Mouse (Mus musculus) limb, embryonic 13.5 days (tissue): ENCODE results near the gene Nefh. TPM values are rescaled to one million over a fixed set of nuclear protein-coding genes. Genes with fewer than 3 reads are reported as not detected.

ENCODE experiments used
- ATAC-seq: fragments of 200-750 bp; cut with Nextera tagmentation; 2 replicates; pipeline ENCODE4 v1.8.0; 2017; ENCODE audit warnings: low read depth, moderate number of reproducible peaks, moderate TSS enrichment; ENCODE audit not compliant: low FRiP score
- H3K27ac ChIP-seq: fragments of 300-500 bp; sonication (generic); 2 replicates; pipeline ENCODE4 v1.5.1; 2015; ENCODE audit warnings: inconsistent platforms, mild to moderate bottlenecking, moderate library complexity
- H3K27me3 ChIP-seq: fragments of 300-500 bp; sonication (generic); 2 replicates; pipeline ENCODE4 v1.6.1; 2015; ENCODE audit warnings: mild to moderate bottlenecking, inconsistent platforms
- H3K36me3 ChIP-seq: fragments of 300-500 bp; sonication (generic); 2 replicates; pipeline ENCODE4 v1.6.1; 2015; ENCODE audit warnings: inconsistent platforms, mild to moderate bottlenecking, moderate library complexity
- H3K4me1 ChIP-seq: fragments of 300-500 bp; sonication (generic); 2 replicates; pipeline ENCODE4 v1.6.1; 2015; ENCODE audit warnings: inconsistent platforms
- H3K4me2 ChIP-seq: fragments of 300-500 bp; sonication (generic); replicated peaks from 2 replicates; pipeline ENCODE4 v1.6.1; 2015; ENCODE audit warnings: inconsistent platforms, mild to moderate bottlenecking, moderate library complexity
- H3K4me3 ChIP-seq: fragments of 300-500 bp; sonication (generic); 2 replicates; pipeline ENCODE4 v1.5.1; 2015; ENCODE audit warnings: moderate library complexity, mild to moderate bottlenecking, inconsistent platforms
- H3K9ac ChIP-seq: fragments of 300-500 bp; sonication (generic); 2 replicates; pipeline ENCODE4 v1.6.1; 2015; ENCODE audit warnings: mild to moderate bottlenecking, inconsistent platforms
- H3K9me3 ChIP-seq: fragments of 300-500 bp; sonication (generic); 2 replicates; pipeline ENCODE4 v1.6.1; 2016; ENCODE audit warnings: inconsistent platforms
- WGBS: fragments of 180-500 bp; shearing (Covaris S2); methylation state at CpG from one replicate; pipeline ENCODE4 v1.1.7; 2015; 5-methylcytosine and 5-hydroxymethylcytosine counted together
- polyA plus RNA-seq: library from polyadenylated mRNA; unstranded; fragments of >200 nt; fragmentation: Nextera tagmentation; extraction: Ambion mirVana; gene quantifications from 2 replicates; pipeline ENCODE4 v1.2.1, GENCODE M21; 2015

The Nefh gene
- polyA plus RNA-seq, 1 experiment from 2014 or later: 0.18 TPM

- Histone ChIP-seq H3K27me3 (peaks cover 55% of the 10 kb centered on the region), H3K4me1 (no peaks in the 10 kb centered on the region), H3K9ac (no peak overlapping the region), H3K9me3 (no peaks in the 10 kb centered on the region), H3K4me3 (no peak overlapping the region), H3K27ac (no peak overlapping the region), H3K4me2 (no peak overlapping the region), H3K36me3 (no peaks in the 10 kb centered on the region)
- WGBS: 80% methylated on average over 11 of the region's 11 CpGs
- ATAC-seq: no peak
These were observed 26.7 kb upstream of the Nefh start for GRCm38 (mm10) chr11:4974376-4975122.

DNA sequence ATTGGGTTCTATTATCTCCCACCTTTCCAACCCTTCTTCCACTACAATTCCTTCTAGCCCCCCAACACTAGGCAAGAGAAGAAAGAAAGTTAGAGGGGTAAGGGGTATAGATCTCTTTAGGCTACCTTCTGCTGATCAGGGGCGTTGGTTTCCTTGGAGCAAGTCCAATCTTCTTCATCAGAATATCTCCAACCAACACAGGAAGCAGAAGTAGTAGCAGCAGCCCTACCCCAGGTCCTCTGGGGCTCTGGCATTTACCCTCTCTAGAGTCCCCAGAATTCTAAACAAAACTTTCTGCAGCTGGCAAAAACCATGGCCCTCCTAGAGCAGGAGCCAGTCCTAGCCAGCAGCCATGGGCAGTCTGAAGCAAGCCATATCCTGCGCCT lies 26.0 kb upstream of the Nefh start:
- Histone ChIP-seq H3K4me3 (no peak overlapping the region), H3K4me1 (no peaks in the 10 kb centered on the region), H3K27me3 (peaks cover 55% of the 10 kb centered on the region), H3K36me3 (no peaks in the 10 kb centered on the region), H3K4me2 (no peak overlapping the region), H3K27ac (no peak overlapping the region), H3K9me3 (no peaks in the 10 kb centered on the region), H3K9ac (no peak overlapping the region)
- no peak for ATAC-seq
- 80% methylated on average over 2 of the region's 2 CpGs for WGBS

- Histone ChIP-seq H3K4me2 (no peak overlapping the region), H3K27ac (no peak overlapping the region), H3K27me3 (peaks cover 60% of the 10 kb centered on the region), H3K4me3 (no peak overlapping the region), H3K4me1 (0 out of 2 replicates have a peak, but pooled peaks cover 3% of the 10 kb centered on the region), H3K9me3 (no peaks in the 10 kb centered on the region), H3K9ac (no peak overlapping the region), H3K36me3 (no peaks in the 10 kb centered on the region)
- ATAC-seq: 0 out of 2 replicates have a peak, but pooled peaks have one; percentile 51
- 58% methylated on average over 13 of the region's 13 CpGs for WGBS
These were observed 25.4 kb upstream of the Nefh start for GRCm38 (mm10) chr11:4972967-4973870.

DNA sequence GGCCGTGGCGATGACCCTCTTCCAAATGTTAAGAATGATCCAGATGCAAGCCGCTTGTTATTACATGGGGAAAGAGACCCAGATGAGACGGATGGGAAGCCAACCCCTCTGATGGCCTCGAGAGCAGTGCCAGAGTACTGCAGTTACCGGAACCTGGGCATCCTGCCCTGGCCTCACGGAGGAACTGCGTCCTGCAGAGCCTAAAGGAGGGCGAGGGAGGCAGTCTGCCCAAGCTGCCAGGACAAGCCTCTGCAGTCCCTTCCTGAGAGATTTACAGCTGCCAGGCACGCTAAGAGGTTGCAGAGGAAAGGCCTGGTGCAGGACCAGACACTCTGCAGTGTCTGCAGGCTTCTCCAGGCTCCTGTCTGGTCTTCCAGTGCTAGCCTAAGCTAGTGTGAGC lies 20.5 kb upstream of the Nefh start:
- H3K27ac ChIP-seq: 0 out of 2 replicates have a peak overlapping the region, but pooled peaks have one; percentile 22
- 49% methylated on average over 10 of the region's 10 CpGs for whole genome bisulfite sequencing
- ATAC-seq: no peak
- no peaks in the 10 kb centered on the region for H3K9me3 ChIP-seq
- no peaks in the 10 kb centered on the region for H3K36me3 ChIP-seq
- H3K27me3 ChIP-seq: peaks cover 32% of the 10 kb centered on the region; the same call in 1 of the 2 replicates
- H3K4me1 ChIP-seq: peaks cover 8% of the 10 kb centered on the region; the same call in 1 of the 2 replicates
- no peak overlapping the region for H3K4me2 ChIP-seq
- H3K4me3 ChIP-seq: no peak overlapping the region
- peak overlapping the region; percentile 25; the same call in 1 of the 2 replicates for H3K9ac ChIP-seq

GRCm38 (mm10) chr11:4967549-4967948 lies 19.7 kb upstream of the Nefh start:
- H3K4me1 ChIP-seq: peaks cover 8% of the 10 kb centered on the region; the same call in 1 of the 2 replicates
- no peaks in the 10 kb centered on the region for H3K36me3 ChIP-seq
- H3K4me2 ChIP-seq: no peak overlapping the region
- peaks cover 32% of the 10 kb centered on the region; the same call in 1 of the 2 replicates for H3K27me3 ChIP-seq
- H3K27ac ChIP-seq: no peak overlapping the region
- H3K4me3 ChIP-seq: no peak overlapping the region
- no peak overlapping the region for H3K9ac ChIP-seq
- no peaks in the 10 kb centered on the region for H3K9me3 ChIP-seq
- 37% methylated on average over 2 of the region's 2 CpGs for WGBS
- no peak for ATAC-seq

- H3K27ac ChIP-seq: no peak overlapping the region
- no peak for ATAC-seq
- 54% methylated on average over 5 of the region's 5 CpGs for WGBS
- H3K36me3 ChIP-seq: no peaks in the 10 kb centered on the region
- no peak overlapping the region for H3K4me3 ChIP-seq
- H3K4me1 ChIP-seq: peaks cover 8% of the 10 kb centered on the region; the same call in 1 of the 2 replicates
- no peak overlapping the region for H3K9ac ChIP-seq
- H3K27me3 ChIP-seq: peaks cover 28% of the 10 kb centered on the region; the same call in 1 of the 2 replicates
- H3K4me2 ChIP-seq: no peak overlapping the region
- no peaks in the 10 kb centered on the region for H3K9me3 ChIP-seq
These were observed 19.0 kb upstream of the Nefh start for GRCm38 (mm10) chr11:4966888-4967287.

DNA sequence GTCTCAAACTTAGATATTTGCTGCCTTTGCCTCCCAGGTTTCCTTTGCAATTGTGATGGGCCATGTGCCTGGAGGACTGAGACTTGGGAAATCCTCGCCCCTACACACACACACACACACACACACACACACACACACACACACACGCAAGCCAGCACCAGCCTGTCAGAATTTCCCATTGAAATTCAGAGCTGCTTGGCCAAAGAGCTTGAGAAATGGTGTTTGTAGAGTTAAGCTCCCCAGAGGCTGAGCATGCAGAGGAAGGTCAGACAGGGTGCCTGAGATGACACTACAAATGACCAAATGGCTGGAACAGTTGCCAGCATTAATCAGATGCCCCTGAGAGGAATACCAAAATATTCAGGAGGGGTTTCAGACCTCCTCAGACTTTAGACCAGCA lies 18.5 kb upstream of the Nefh start:
- Histone ChIP-seq H3K4me1 (peaks cover 8% of the 10 kb centered on the region; the same call in 1 of the 2 replicates), H3K9ac (no peak overlapping the region), H3K4me2 (no peak overlapping the region), H3K4me3 (no peak overlapping the region), H3K36me3 (no peaks in the 10 kb centered on the region), H3K27ac (no peak overlapping the region), H3K9me3 (no peaks in the 10 kb centered on the region), H3K27me3 (peaks cover 23% of the 10 kb centered on the region; the same call in 1 of the 2 replicates)
- no peak for ATAC-seq
- 73% methylated on average over 2 of the region's 2 CpGs for WGBS

GRCm38 (mm10) chr11:4963099-4963808 lies 15.4 kb upstream of the Nefh start:
- no peaks in the 10 kb centered on the region for H3K9me3 ChIP-seq
- no peaks in the 10 kb centered on the region for H3K36me3 ChIP-seq
- H3K27ac ChIP-seq: no peak overlapping the region
- 25% methylated on average over 6 of the region's 6 CpGs for WGBS
- H3K4me2 ChIP-seq: no peak overlapping the region
- no peak overlapping the region for H3K4me3 ChIP-seq
- H3K4me1 ChIP-seq: peaks cover 5% of the 10 kb centered on the region; the same call in 1 of the 2 replicates
- H3K9ac ChIP-seq: no peak overlapping the region
- peaks cover 14% of the 10 kb centered on the region; the same call in 1 of the 2 replicates for H3K27me3 ChIP-seq
- ATAC-seq: no peak

- no peak overlapping the region for H3K4me3 ChIP-seq
- no peaks in the 10 kb centered on the region for H3K4me1 ChIP-seq
- H3K4me2 ChIP-seq: no peak overlapping the region
- no peak overlapping the region for H3K9ac ChIP-seq
- H3K9me3 ChIP-seq: no peaks in the 10 kb centered on the region
- H3K36me3 ChIP-seq: no peaks in the 10 kb centered on the region
- H3K27ac ChIP-seq: no peak overlapping the region
- under 1% methylated on average over 8 of the region's 8 CpGs for whole genome bisulfite sequencing
- no peak for ATAC-seq
- H3K27me3 ChIP-seq: peaks cover 90% of the 10 kb centered on the region
These were observed 6.1 kb upstream of the Nefh start for GRCm38 (mm10) chr11:4953918-4954317.

- no peaks in the 10 kb centered on the region for H3K36me3 ChIP-seq
- H3K4me3 ChIP-seq: no peak overlapping the region
- no peak overlapping the region for H3K4me2 ChIP-seq
- peaks cover 95% of the 10 kb centered on the region for H3K27me3 ChIP-seq
- H3K27ac ChIP-seq: no peak overlapping the region
- no peaks in the 10 kb centered on the region for H3K4me1 ChIP-seq
- H3K9me3 ChIP-seq: no peaks in the 10 kb centered on the region
- no peak for ATAC-seq
- no peak overlapping the region for H3K9ac ChIP-seq
- WGBS: 5% methylated on average over 6 of the region's 6 CpGs
These were observed 5.5 kb upstream of the Nefh start for GRCm38 (mm10) chr11:4953401-4953800.

GRCm38 (mm10) chr11:4949256-4950044 lies 1.6 kb upstream of the Nefh start:
- Histone ChIP-seq H3K9me3 (no peaks in the 10 kb centered on the region), H3K4me2 (no peak overlapping the region), H3K27ac (no peak overlapping the region), H3K9ac (no peak overlapping the region), H3K27me3 (peaks cover 98% of the 10 kb centered on the region), H3K36me3 (no peaks in the 10 kb centered on the region), H3K4me3 (no peak overlapping the region), H3K4me1 (peaks cover 19% of the 10 kb centered on the region)
- 0 out of 2 replicates have a peak, but pooled peaks have one; percentile 42 for ATAC-seq
- WGBS: 6% methylated on average over 23 of the region's 23 CpGs
